ENCODE assay signal across 24 mouse cellular contexts in genomic region chr10:19045986-19046385, GRCm38 (mm10). TPM values are rescaled to one million over a fixed set of nuclear protein-coding genes. Genes with fewer than 3 reads are reported as not detected.
DNase-seq lines count a peak whose midpoint lies in the region; TF ChIP-seq lines count a peak whose summit lies in the region.
"Had no signal": no experiment of that assay in that cellular context is flagged by ENCODE, and none has a peak within 500 bp of the region (broad histone marks: within the 10 kb centered on the region; RNA-seq: fewer than 3 reads in every experiment).

No protein-coding gene starts in this region.

- DNase-seq in 3134 (ENCODE audit: extremely low read depth, insufficient read length, low spot score) (peak; percentile 74), NIH3T3 (ENCODE audit: low read depth) (peak; percentile 79)
- peak; percentile 35 for DNase-seq in fibroblast of lung, adult 2 months (ENCODE audit: low read depth)
- no peak for DNase-seq in adrenal gland, postnatal 14 days
- no peak for DNase-seq in yolk sac, embryonic 10.5 days (ENCODE audit: low spot score)
- DNase-seq in cerebellum, adult 8-10 months = no peak
- no peak for DNase-seq in adrenal gland, adult 8-10 months
- DNase-seq: adrenal gland, adult 2 months; adrenal gland, postnatal 36 days; cerebellum, adult 18-20 months; cerebellum, adult 9-11 months; cerebellum, postnatal 25 days; gastrocnemius, postnatal 25 days; heart, adult 18-20 months; heart, postnatal 14 days; heart, postnatal 4 days; kidney, adult 18-20 months had no signal

- H3K4me3 ChIP-seq in C2C12 (ENCODE audit: insufficient read depth, poor library complexity, severe bottlenecking) = no peak overlapping the region
- H3K4me3 ChIP-seq: embryonic facial prominence, embryonic 12.5 days; embryonic facial prominence, embryonic 15.5 days; erythroblast, embryonic 14.5 days; forebrain, embryonic 10.5 days; forebrain, embryonic 13.5 days; heart, embryonic 13.5 days had no signal

- no peak for TF ChIP-seq CTCF in C2C12 (IDR thresholded peaks at IDR 0.05; ENCODE audit: control insufficient read depth, insufficient read depth, insufficient read length)

- no peaks in the 10 kb centered on the region for H3K27me3 ChIP-seq in C2C12 (ENCODE audit: control insufficient read depth, insufficient read depth, insufficient read length)
- H3K27me3 ChIP-seq: embryonic facial prominence, embryonic 12.5 days; embryonic facial prominence, embryonic 15.5 days; forebrain, embryonic 13.5 days; heart, embryonic 13.5 days had no signal

- H3ac ChIP-seq in C2C12 (ENCODE audit: control insufficient read depth, insufficient read length, low read depth) = no peak overlapping the region

- no peaks in the 10 kb centered on the region for H3K79me2 ChIP-seq in C2C12 (ENCODE audit: control insufficient read depth, insufficient read depth)

- no peaks in the 10 kb centered on the region for H3K79me3 ChIP-seq in C2C12 (ENCODE audit: low read depth)

- H3K36me3 ChIP-seq in C2C12 (ENCODE audit: control insufficient read depth, insufficient read depth) = no peaks in the 10 kb centered on the region
- H3K36me3 ChIP-seq: embryonic facial prominence, embryonic 12.5 days; embryonic facial prominence, embryonic 15.5 days; forebrain, embryonic 10.5 days; heart, embryonic 13.5 days had no signal

TF ChIP-seq in C2C12, 6 proteins besides CTCF, POLR2A, EP300 and RAD21:
- no peak for TF ChIP-seq USF1 (IDR thresholded peaks at IDR 0.05; ENCODE audit: low read depth)
- peak; percentile 96 for TF ChIP-seq FOSL1 (IDR thresholded peaks at IDR 0.05; ENCODE audit: insufficient read depth, low read length, poor library complexity, severe bottlenecking)
- peak; percentile 10 for TF ChIP-seq CEBPB (IDR thresholded peaks at IDR 0.05; ENCODE audit: low read depth)

RNA-seq across cellular contexts. Expression of gene Tnfaip3, which starts 30.5 kb away (rescaled TPM):
- 4.3 TPM for polyA plus RNA-seq in C2C12 (2012; fragmentation: generic; extraction: Trizol)
- 4.7 and 10.3 TPM in 2 replicates for total RNA-seq in adrenal gland, postnatal 14 days (2021)
- total RNA-seq in adrenal gland, adult 8-10 months (2022) = 10 to 100 TPM in 2 of 4 experiments, 1 to 10 TPM in 2; 4.1 to 18.9 (median 8.9) TPM

Comparison
In these comparisons a context has a peak if more than half of its experiments do, and no peak if none do; other contexts are left out.
1. DNase-seq: peak in 3134 (single experiment), NIH3T3 (single experiment) and fibroblast of lung, adult 2 months (single experiment); none in adrenal gland, postnatal 14 days (single experiment), yolk sac, embryonic 10.5 days (single experiment), cerebellum, adult 8-10 months (single experiment) and adrenal gland, adult 8-10 months (single experiment).